Mouse (Mus musculus) lung, embryonic 16.5 days (tissue): ENCODE data around the gene Cxcr1. TPM values are rescaled to one million over a fixed set of nuclear protein-coding genes. Genes with fewer than 3 reads are reported as not detected.

Source experiments
- ATAC-seq: fragments of 200-750 bp; cut with Nextera tagmentation; 2 replicates; pipeline ENCODE4 v1.8.0; 2017; ENCODE audit warnings: low read depth, mild to moderate bottlenecking, moderate library complexity
- H3K27ac ChIP-seq: fragments of 300-500 bp; sonication (generic); 2 replicates; pipeline ENCODE4 v1.5.1; 2014; ENCODE audit warnings: mild to moderate bottlenecking, control low read depth, low read length
- H3K27me3 ChIP-seq: fragments of 300-500 bp; sonication (generic); 2 replicates; pipeline ENCODE4 v1.6.1; 2014; ENCODE audit warnings: low read depth, low read length, mixed read lengths; ENCODE audit not compliant: control insufficient read depth, insufficient read depth
- H3K36me3 ChIP-seq: fragments of 300-500 bp; sonication (generic); 2 replicates; pipeline ENCODE4 v1.6.1; 2014; ENCODE audit warnings: low read length; ENCODE audit not compliant: control insufficient read depth, insufficient read depth
- H3K4me1 ChIP-seq: fragments of 300-500 bp; sonication (generic); replicated peaks from 2 replicates; pipeline ENCODE4 v1.6.1; 2014; ENCODE audit warnings: low read length, mixed read lengths; ENCODE audit not compliant: control insufficient read depth, insufficient read depth
- H3K4me2 ChIP-seq: fragments of 300-500 bp; sonication (generic); 2 replicates; pipeline ENCODE4 v1.6.1; 2014; ENCODE audit warnings: low read depth, low read length, control low read depth
- H3K4me3 ChIP-seq: fragments of 300-500 bp; sonication (generic); 2 replicates; pipeline ENCODE4 v1.5.1; 2014; ENCODE audit warnings: mild to moderate bottlenecking, low read length, control low read depth
- H3K9ac ChIP-seq: fragments of 300-500 bp; sonication (generic); 2 replicates; pipeline ENCODE4 v1.6.1; 2014; ENCODE audit warnings: low read length, control low read depth
- H3K9me3 ChIP-seq: fragments of 300-500 bp; sonication (generic); 2 replicates; pipeline ENCODE4 v1.6.1; 2016; ENCODE audit warnings: low read length; ENCODE audit not compliant: control insufficient read depth
- WGBS: fragments of 180-500 bp; shearing (Covaris S2); extraction: QIAGEN DNeasy Blood & Tissue Kit; methylation state at CpG from one replicate; pipeline ENCODE4 v1.1.7; 2014; 5-methylcytosine and 5-hydroxymethylcytosine counted together
- microRNA counts: library from miRNA; unstranded; fragments of <30 nt; microRNA quantifications from one replicate; lab custom pipeline; 2016
- microRNA-seq: library from miRNA; unstranded; fragments of <30 nt; microRNA quantifications from one replicate; pipeline ENCODE4, GENCODE M21; 2016
- polyA plus RNA-seq: library from polyadenylated mRNA; unstranded; fragments of >200 nt; fragmentation: Nextera tagmentation; extraction: Ambion mirVana; gene quantifications from 2 replicates; pipeline ENCODE4 v1.2.1, GENCODE M21; 2015

Gene Cxcr1
- polyA plus RNA-seq, 1 experiment from 2014 or later, result not detected

DNA sequence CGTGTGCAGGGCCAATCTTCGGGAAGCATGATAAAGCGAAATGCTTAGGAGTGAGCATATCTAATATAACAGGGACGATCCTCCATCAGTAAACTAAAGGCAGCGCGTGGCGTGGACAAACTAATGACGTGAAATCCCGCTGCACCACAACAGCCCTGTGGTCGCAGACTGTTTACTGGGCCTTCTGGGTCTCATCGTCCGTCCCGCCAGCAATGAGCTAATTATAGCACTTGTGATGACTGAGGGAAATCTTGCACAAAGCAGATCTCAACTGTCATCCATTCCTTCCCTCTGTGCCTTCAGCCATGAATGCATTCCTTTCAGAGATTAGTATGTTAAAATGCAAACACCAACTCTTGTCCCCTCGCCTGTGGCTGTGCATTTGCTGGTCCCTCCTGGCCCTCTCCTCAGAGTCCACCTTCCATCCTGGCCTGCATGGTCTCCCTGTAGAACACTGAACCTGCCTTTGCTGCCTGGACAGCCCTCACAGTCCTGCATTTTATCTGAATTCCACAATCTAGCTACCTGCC, 38.0 kb downstream of the Cxcr1 start:
- ATAC-seq, result peak; percentile 71; the same call in 1 of the 2 replicates
- Histone ChIP-seq H3K4me3 (no peak overlapping the region), H3K4me1 (peaks cover 6% of the 10 kb centered on the region; the same call in 1 of the 2 replicates), H3K36me3 (no peaks in the 10 kb centered on the region), H3K4me2 (no peak overlapping the region), H3K9me3 (no peaks in the 10 kb centered on the region), H3K9ac (no peak overlapping the region), H3K27me3 (no peaks in the 10 kb centered on the region), H3K27ac (peak overlapping the region; percentile 36)
- WGBS, result 53% methylated on average over 14 of the region's 14 CpGs

DNA sequence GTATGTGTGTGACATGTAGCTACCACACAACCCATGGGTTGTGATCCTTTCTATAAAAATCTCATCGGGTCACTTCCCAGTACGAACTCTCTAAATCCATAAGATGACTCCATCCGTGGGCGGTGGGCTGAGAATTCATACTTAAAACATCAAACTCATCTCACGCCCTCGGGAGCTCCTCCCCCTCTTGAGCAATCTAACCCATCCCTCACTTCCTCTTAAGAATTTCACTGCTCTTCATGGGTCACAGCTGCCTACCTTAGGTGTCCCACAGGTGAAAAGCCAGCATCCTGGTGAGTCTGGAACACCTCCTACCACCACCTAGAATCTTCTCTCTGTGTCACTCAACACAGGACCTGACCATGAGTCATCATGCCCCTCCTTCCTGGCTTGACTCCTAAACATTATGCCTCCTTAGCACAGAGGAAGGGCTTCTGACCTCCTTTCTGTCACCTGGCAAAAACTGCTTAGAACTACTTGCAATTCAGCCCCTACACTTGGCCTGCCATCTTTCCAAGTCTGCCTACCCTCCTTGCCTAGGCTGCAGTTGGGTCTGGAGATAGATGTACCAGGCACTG, 38.9 kb downstream of the Cxcr1 start:
- Histone ChIP-seq H3K36me3 (no peaks in the 10 kb centered on the region), H3K27me3 (no peaks in the 10 kb centered on the region), H3K4me1 (peaks cover 6% of the 10 kb centered on the region; the same call in 1 of the 2 replicates), H3K27ac (no peak overlapping the region), H3K9me3 (no peaks in the 10 kb centered on the region), H3K9ac (no peak overlapping the region), H3K4me2 (no peak overlapping the region), H3K4me3 (no peak overlapping the region)
- no peak for ATAC-seq
- 75% methylated on average over 6 of the region's 6 CpGs for WGBS

DNA sequence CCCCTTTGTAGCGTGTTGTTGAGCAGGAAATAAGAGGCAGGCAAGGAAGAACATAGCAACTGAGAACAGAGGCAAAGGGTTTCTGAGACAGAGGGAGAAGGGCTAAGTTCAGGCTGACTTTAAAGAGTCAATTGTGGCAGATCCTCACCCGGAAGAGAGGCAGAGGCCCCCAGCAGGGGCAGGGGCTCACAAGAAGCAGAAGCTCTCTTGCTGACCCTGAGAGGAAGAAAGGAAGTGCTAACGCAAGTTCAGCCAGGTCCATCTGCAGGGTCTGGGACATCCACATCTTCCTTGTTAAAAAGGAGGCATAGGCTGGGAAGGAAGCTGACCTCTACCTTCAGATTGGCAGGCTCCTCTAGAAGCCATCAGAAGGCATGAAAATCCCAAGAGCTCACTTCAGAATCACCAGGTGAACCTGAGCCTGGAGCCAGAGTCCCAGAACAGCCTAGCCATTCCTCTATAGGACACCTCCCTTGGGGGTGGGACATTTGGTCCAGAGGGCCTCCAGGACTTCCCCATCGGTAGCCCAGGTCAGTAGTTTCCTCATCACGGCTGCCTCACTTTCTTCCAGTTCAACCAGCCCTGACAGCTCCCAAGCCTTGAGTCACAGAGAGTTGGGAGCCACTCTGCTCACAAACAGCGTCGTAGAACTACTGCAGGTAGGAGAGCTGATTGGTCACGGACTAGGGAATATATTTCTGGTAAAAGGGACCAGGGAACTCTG, 40.8 kb downstream of the Cxcr1 start, which contains the start of gene Cxcr2:
Cxcr2 (plus strand) TSS at position 529 of the 724 bp plus-strand sequence.
- Histone ChIP-seq H3K27me3 (no peaks in the 10 kb centered on the region), H3K9ac (no peak within 1 kb of the TSS), H3K27ac (no peak within 1 kb of the TSS), H3K9me3 (no peaks in the 10 kb centered on the region), H3K4me1 (peaks cover 6% of the 10 kb centered on the region; the same call in 1 of the 2 replicates), H3K4me3 (no peak within 1 kb of the TSS), H3K36me3 (no peaks in the 10 kb centered on the region), H3K4me2 (no peak within 1 kb of the TSS)
- ATAC-seq, result no peak
- WGBS, result 59% methylated on average over 8 of the region's 8 CpGs

- Histone ChIP-seq H3K36me3 (no peaks in the 10 kb centered on the region), H3K9ac (no peak overlapping the region), H3K4me2 (no peak overlapping the region), H3K27ac (no peak overlapping the region), H3K27me3 (no peaks in the 10 kb centered on the region), H3K9me3 (no peaks in the 10 kb centered on the region), H3K4me1 (peaks cover 3% of the 10 kb centered on the region; the same call in 1 of the 2 replicates), H3K4me3 (no peak overlapping the region)
- ATAC-seq, result no peak
- WGBS, result 40% methylated on average over 3 of the region's 3 CpGs
Observed at GRCm38 (mm10) chr1:74151091-74151490, 43.3 kb downstream of the Cxcr1 start.

DNA sequence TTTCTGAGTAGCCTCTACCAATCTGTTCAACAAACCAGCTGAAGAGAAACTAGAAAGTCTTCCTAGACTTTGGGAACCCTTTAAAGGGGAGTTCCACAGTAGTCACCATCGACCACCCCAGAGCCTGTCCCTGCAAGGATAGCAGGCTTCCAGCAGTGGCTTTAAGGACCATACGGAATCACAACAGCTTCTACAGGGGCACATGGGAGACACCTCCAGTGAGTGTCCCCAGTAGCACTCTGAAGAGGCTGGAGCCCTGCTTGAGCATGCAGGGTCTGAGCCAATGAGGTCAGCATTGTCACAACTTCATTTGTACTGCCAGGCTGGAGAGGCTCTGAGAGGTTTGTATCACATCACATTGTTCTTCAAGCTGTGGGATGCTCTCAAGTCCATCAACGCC, 44.3 kb downstream of the Cxcr1 start:
- no peaks in the 10 kb centered on the region for H3K36me3 ChIP-seq
- no peak overlapping the region for H3K9ac ChIP-seq
- no peaks in the 10 kb centered on the region for H3K9me3 ChIP-seq
- H3K4me3 ChIP-seq, result no peak overlapping the region
- no peaks in the 10 kb centered on the region for H3K27me3 ChIP-seq
- H3K27ac ChIP-seq, result no peak overlapping the region
- no peak overlapping the region for H3K4me2 ChIP-seq
- 76% methylated on average over 3 of the region's 3 CpGs for WGBS
- H3K4me1 ChIP-seq, result peaks cover 3% of the 10 kb centered on the region; the same call in 1 of the 2 replicates
- no peak for ATAC-seq

GRCm38 (mm10) chr1:74149106-74149885, 45.1 kb downstream of the Cxcr1 start:
- no peak overlapping the region for H3K4me3 ChIP-seq
- no peaks in the 10 kb centered on the region for H3K9me3 ChIP-seq
- H3K9ac ChIP-seq, result no peak overlapping the region
- H3K4me2 ChIP-seq, result no peak overlapping the region
- no peak for ATAC-seq
- no peak overlapping the region for H3K27ac ChIP-seq
- 80% methylated on average over 6 of the region's 6 CpGs for WGBS
- H3K27me3 ChIP-seq, result no peaks in the 10 kb centered on the region
- peaks cover 3% of the 10 kb centered on the region; the same call in 1 of the 2 replicates for H3K4me1 ChIP-seq
- H3K36me3 ChIP-seq, result no peaks in the 10 kb centered on the region

MicroRNA genes within 50 kb of the gene (microRNA counts, 519-probe panel; counts per million panel counts)
- microRNA mmu-miR-1928 (lab: Ali Mortazavi, UCI), result 1,223 counts per million, percentile 12 among the panel's probes with 10 or more counts

Small RNAs within 50 kb of the gene (microRNA-seq; reads per million reads assigned to microRNA genes)
- gene Mir1928, result not detected

Other genes starting within 250 kb of the Cxcr1 start
- 137 and 147 TPM in 2 replicates for gene Tns1, start 70.2 kb downstream of the Cxcr1 start, polyA plus RNA-seq
- gene Rufy4, start 69.1 kb downstream of the Cxcr1 start, polyA plus RNA-seq, result 0.31 and 0.64 TPM in 2 replicates
- gene Cxcr2, start 40.6 kb downstream of the Cxcr1 start, polyA plus RNA-seq, result 0.21 and 0.43 TPM in 2 replicates
- gene Arpc2, start 41.5 kb upstream of the Cxcr1 start, polyA plus RNA-seq, result 418 and 448 TPM in 2 replicates
- gene Gpbar1, start 83.9 kb upstream of the Cxcr1 start, polyA plus RNA-seq, result 0.19 and 0.40 TPM in 2 replicates
- gene Aamp, start 90.1 kb upstream of the Cxcr1 start, polyA plus RNA-seq, result 252 and 267 TPM in 2 replicates
- 123 and 126 TPM in 2 replicates for gene Pnkd, start 90.3 kb upstream of the Cxcr1 start, polyA plus RNA-seq
- gene Tmbim1, start 111.0 kb upstream of the Cxcr1 start, polyA plus RNA-seq, result 57.9 and 63.0 TPM in 2 replicates
- gene Catip, start 167.5 kb upstream of the Cxcr1 start, polyA plus RNA-seq, result 1.9 and 3.0 TPM in 2 replicates
- 3.5 and 5.8 TPM in 2 replicates for gene Slc11a1, start 180.6 kb upstream of the Cxcr1 start, polyA plus RNA-seq
- gene Ctdsp1, start 196.9 kb upstream of the Cxcr1 start, polyA plus RNA-seq, result 90.8 and 93.9 TPM in 2 replicates
- 0.43 and 0.87 TPM in 2 replicates for gene Vil1, start 214.7 kb upstream of the Cxcr1 start, polyA plus RNA-seq